Mouse (Mus musculus) central nervous system, embryonic 18 days (tissue): ENCODE results near the gene Pdzd7. TPM values are rescaled to one million over a fixed set of nuclear protein-coding genes. Genes with fewer than 3 reads are reported as not detected.

Source experiments
- polyA plus RNA-seq: library from polyadenylated mRNA; depleted of rRNA; stranded (reverse); fragments of >200 nt; gene quantifications from 2 replicates; pipeline ENCODE4 v1.2.3, GENCODE M21; 2012; rRNA removed

The Pdzd7 gene
- polyA plus RNA-seq, result 14.5 and 15.2 TPM in 2 replicates

DNA sequence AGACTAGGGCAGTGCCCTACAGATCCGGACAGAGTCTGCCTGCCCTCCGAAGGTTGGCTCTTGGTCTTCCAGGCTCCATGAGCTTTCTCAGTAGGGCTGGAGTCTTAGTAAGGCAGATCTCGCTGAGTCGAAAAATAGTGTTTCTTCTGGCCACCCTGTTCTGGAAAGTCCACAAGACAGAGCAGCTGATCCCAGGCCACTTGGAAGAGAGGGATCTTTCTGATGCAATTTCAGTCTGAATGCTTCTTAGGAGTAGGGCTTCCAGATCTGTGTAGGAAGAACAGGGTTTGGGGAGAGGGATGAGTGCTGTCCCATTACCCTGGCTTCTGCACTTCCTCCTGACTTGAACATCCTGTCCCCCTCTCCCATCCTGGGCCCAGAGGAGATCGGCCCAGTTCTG is at the start of gene Pdzd7:
Gene Pdzd7 (minus strand): TSS at position 67 of the 400 bp plus-strand sequence.

DNA sequence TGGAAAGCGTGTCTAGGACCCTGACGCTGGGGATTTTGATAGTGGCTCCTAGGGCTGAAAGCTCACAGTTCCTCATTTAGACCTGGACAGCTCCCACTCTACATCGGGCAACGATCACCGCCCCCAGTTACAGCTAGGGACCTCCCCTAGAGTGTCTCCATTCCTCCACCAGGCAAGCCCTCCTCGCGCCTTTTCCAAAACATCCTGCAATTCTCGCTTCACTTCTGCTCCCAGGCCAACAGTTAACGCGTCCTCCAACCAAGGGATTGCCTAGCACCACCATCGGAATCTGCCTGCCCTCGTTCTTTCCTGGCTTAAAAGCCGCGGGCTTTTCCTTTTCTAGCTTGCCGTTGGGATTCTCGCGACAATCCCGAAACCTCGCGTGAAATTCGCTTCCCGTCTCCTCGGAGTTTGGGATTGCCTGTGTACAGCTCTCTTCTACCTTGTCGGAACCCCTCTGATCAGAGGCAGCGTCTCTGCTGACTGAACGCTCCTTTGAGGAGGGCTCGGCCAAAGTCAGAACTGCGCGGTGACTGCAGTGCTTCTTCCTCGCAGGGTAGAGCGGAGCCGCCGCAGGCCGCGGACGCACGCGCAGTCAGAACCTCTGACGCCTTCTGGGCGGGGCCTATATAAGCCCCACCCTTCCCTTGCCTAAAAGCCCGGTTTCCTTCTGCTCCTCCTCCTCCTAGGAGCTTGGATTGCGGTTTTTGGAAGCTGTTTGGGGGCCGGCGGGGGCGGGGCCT is 29.2 kb upstream of the Pdzd7 start, which contains the start of gene Kazald1:
Gene Kazald1 (plus strand): TSS at position 662 of the 743 bp plus-strand sequence.

DNA sequence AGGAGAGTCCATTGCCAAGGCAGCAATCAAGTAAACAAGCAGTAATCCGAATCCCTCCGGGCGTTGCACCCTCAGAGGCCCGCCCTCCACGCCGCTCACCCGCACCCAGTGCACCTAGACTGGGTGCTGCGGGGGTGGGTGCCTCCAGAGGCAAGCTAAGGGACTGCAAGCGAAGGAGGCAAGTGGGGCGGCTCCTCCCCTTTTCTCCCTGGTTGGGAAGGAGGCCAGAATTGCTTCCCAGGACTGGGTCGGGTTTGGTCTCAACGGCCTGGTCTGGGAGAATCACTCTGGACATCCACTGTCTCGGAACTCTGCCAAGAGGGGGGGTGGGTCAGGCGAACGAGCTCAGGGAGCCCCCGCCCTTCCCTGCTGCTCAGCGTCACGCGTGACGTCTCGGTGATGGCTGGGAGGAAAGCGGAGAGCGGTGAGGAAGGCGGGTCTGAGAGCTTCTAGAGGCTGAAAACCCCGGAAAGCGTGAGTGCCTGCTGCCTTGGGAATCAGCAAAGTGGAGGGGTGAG is 2.0 kb upstream of the Pdzd7 start, which contains the start of gene Sfxn3:
Gene Sfxn3 (plus strand): TSS at position 87 of the 518 bp plus-strand sequence.

DNA sequence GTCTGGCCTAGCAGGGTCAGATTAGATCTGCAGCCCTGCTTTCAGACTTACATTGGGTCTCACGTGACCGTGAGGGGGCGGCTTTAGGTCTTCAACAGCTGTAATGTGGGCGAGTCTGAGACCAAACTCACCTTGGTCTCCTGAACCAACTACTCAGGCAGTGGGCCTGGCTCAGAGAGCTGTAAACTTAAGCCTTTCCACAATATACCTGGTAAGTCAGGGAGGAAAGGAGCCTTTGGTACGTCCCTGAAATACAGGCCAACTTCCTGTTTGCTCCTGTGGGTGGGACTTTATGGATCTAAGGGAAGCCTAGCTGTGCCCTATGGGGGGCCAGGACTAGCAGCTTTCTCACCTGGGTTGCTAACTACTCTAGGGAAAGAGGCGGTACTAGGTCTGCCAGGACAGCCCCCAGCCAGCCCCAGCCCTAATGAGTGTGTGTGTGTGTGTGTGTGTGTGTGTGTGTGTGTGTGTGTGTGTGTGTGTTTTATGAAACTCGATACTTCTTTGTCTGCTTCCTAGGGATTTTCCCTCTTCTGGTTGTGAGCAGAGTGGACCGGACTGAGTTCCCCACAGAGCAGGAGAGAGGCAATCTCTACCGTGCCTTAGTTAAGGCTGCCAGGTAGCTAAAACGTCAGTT is 31.1 kb downstream of the Pdzd7 start, which contains the start of gene Lzts2:
Gene Lzts2 (plus strand): TSS at position 80 of the 637 bp plus-strand sequence.

DNA sequence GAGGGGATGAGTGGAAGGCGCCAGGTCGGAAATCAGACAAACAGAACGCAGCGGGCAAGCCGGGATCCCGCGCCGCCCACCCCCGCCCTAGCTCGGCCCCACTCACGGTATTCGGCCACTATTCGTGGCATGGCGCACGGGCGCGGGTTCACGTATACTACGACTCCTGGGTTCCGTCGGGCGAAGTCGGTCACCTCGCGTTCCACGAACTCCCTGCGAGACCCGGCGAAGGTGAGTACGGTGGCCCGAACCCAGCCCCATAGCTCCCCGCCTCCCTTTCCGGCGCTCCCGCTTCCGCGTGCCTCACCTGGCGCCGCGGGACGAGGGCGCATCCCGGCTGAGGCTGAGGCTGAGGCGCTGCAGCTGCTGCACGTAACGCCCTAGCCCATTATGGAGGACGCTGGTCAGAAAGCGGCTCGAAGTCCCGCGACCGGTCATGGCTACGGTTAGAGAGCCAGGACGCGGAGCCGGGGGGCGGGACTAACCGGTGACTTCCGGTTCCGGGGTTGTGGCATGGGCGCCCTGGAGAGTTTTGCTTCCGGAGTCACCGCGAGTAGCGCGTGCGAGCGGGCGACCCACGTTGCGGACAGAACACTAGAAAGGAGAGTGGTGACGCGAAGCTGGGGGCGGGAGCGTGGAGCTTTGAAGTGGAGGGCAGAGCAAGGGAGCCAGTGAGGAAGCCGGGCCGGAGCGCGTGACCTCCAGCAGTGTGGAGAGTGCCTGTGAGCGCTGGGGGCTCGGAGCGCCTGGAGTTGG is 39.4 kb downstream of the Pdzd7 start, which contains the start of gene Mrpl43:
Gene Mrpl43 (minus strand): TSS at position 486 of the 756 bp plus-strand sequence.

DNA sequence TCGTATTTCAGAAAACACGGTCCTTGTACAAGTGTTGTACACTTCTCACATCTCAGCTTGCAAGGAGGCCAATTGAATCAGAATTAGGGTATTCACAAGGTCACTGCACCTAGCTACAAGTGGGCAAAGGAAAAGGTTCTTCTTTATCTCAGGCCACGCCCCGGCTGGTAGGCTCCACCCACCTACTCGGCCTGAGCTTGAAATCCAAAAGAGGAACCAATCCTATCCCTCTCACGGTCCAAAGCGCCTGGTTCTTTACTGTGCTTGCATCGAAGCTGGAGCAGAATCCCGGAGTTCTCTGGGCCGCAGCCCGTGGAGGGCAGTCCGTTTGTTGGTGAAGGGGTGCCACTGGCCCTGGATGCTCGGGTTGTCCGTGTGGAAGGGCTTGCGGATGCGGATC is 40.1 kb downstream of the Pdzd7 start, which contains the start of gene Twnk:
Gene Twnk (plus strand): TSS at position 220 of the 400 bp plus-strand sequence.

DNA sequence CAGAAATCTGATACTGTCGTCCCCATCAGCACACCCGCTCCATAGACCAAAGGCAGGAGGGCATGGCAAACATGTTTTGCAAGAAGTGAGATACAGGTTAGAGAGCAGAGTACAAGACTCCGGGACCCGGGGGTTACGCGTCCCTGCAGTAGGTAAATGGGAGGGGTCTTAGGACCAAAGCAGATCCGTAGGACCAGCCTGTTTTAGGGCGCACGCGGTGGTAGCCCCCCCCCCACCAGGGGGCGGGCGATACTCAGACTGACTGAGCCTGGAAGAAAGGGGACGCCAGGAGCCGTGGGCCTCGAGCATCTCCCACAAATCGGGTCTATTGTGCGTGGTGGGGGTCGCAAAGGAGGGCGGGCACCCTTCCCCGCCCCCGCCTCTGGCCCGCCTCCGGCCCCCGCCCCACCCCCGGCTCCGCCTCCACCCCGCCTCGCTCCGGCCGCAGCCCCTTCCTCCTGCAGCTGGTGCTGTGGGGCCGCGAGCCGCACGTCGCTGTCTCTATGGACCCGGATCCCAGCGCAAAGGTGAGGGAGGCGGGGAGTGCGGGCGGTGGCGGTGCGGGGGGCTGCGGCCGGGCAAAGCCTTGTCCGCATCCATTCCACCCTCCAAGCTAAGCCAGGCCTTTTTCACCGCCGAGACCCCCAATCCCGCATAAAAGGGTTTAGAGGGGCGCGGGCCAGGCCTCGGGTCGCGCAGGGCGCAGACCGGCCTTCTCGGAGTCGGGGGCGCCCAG is 56.5 kb downstream of the Pdzd7 start, which contains the start of gene Sema4g:
Gene Sema4g (plus strand): TSS at position 271 of the 736 bp plus-strand sequence.

Other genes starting within 250 kb of the Pdzd7 start
- gene Slf2, start 114.6 kb downstream of the Pdzd7 start, polyA plus RNA-seq, result 57.2 and 58.2 TPM in 2 replicates
- 173 and 184 TPM in 2 replicates for gene Sema4g, start 56.6 kb downstream of the Pdzd7 start, polyA plus RNA-seq
- gene Twnk, start 40.1 kb downstream of the Pdzd7 start, polyA plus RNA-seq, result 14.6 and 15.5 TPM in 2 replicates
- gene Mrpl43, start 39.3 kb downstream of the Pdzd7 start, polyA plus RNA-seq, result 96.7 and 98.7 TPM in 2 replicates
- 24.9 and 26.1 TPM in 2 replicates for gene Lzts2, start 31.3 kb downstream of the Pdzd7 start, polyA plus RNA-seq
- gene Sfxn3, start 1.8 kb upstream of the Pdzd7 start, polyA plus RNA-seq, result 95.0 and 106 TPM in 2 replicates
- 1.5 and 4.3 TPM in 2 replicates for gene Kazald1, start 29.5 kb upstream of the Pdzd7 start, polyA plus RNA-seq
- gene Tlx1, start 105.0 kb upstream of the Pdzd7 start, polyA plus RNA-seq, result 0.13 and 0.25 TPM in 2 replicates
- 0.22 and 0.63 TPM in 2 replicates for gene Lbx1, start 190.1 kb upstream of the Pdzd7 start, polyA plus RNA-seq